Mouse (Mus musculus) mesoderm, embryonic 11.5 days (tissue): ENCODE results near the gene Mzf1.
"Not testable (repeated sequence)": the region's sequence is repeated elsewhere in the genome, so short reads cannot be mapped to it uniquely, and the experiment has no call there.

Experiments
- DNase-seq: peaks from one replicate; pipeline ENCODE4 v3.0.0-alpha.2; 2012; ENCODE audit warnings: low read depth, low spot score

Mzf1 gene

DNA sequence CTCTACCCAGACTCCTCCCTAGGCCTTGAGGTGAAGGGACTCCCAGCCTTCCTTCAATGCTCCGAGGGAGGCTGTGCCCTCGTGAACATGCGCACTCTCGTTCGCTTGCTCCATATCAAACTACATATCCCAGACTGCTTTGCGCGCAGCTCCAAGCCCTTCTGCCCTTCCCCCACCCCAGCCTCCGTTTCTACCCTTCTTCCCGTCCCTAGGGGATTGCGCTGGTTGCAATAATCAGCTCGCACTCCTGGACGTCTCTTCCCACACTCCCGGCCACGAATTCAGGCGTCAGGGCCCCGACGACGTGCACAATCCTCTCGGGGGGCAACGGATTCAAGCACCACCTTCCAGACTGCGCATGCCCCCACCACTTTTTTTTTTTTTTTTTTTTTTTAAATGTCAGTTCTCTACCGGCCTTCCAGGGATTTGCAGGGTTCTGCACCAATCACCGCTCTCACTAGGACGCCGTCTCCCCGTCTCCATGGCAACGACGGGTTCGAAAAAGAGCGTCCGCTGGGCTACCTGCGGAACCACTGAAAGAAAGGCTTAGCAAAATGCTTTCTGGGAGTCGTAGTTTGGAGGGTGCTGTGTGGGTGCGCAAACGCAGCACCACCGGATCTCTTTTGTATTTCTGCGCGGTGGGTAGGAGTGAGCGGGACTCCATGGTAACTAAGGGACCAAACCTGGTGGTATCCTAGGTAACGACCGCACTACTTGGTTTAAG lies at the start of gene Mzf1:
Mzf1 (minus strand) TSS at position 478 of the 724 bp plus-strand sequence.
- peak; percentile 98 for DNase-seq

DNA sequence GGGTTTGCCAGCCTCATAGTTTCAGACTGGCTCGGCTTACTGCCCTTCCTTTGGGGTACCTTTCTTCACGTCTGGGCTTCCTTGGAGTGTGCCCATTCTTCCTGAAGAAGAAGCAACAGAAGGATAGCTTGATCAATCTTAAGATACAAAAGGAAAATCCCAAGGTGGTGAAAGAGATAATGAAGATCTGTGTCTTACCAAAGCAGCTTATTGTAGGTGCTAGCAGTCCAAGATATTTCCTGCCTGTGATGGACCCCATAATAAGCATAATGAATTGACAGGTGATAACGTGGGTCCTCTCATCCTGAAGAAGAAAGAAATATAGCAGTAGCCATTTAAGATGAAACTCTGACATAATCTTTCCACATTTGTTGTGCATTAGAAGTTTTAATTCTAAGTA lies 40.5 kb upstream of the Mzf1 start, which contains the start of gene Vmn1r85:
Vmn1r85 (minus strand) TSS at position 101 of the 400 bp plus-strand sequence.
- no peak for DNase-seq

DNA sequence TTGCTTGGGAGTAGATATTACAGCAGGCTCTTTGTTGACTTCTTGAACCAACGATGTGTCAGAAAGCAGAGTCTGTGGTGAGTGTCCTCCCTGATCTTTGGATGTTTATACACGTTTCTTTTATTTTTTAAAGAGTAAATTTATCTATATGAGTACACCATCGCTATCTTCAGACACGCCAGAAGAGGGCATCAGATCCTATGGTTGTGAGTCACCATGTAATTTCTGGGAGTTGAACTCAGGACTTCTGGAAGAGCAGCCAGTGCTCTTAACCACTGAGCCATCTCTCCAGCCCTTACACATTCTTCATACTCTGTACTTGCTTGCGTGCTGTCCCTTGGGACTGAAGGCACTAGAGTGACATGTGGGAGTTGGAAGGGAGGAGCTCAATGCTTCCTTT lies 17.7 kb upstream of the Mzf1 start:
- no peak for DNase-seq

DNA sequence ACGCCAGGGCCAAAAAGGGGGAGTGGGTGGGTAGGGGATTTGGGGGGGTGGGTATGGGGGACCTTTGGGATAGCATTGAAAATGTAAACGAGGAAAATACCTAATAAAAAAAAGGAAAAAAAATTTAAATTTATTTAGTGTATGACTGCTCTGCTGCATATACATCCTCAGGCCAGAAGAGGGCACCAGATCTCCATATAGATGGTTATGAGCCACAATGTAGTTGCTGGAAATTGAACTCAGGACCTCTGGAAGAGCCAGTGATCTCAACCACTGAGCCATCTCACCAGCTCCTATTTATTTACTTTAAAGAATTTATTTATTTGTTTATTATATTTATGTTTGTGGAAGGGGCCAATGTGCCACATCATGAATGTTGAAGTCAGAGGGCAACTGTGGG lies 8.8 kb upstream of the Mzf1 start:
- DNase-seq, result not testable (repeated sequence)

DNA sequence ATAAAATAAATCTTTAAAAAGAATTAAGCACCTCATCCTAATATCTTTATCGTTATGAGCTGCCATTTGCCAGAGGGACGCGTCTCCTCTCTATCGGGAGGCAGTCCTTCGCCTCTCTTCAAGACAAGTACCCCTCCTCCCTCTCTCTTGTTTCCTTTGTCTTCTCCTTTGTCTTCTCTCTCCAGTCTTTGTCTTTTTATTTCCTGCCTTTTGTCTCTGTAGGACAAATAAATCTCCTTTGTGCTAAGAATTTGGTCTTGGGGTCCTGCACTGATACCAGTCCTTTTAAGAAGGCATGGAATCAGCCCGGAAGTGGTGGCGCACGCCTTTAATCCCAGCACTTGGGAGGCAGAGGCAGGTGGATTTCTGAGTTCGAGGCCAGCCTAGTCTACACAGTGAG lies 5.0 kb upstream of the Mzf1 start:
- DNase-seq, result no peak

DNA sequence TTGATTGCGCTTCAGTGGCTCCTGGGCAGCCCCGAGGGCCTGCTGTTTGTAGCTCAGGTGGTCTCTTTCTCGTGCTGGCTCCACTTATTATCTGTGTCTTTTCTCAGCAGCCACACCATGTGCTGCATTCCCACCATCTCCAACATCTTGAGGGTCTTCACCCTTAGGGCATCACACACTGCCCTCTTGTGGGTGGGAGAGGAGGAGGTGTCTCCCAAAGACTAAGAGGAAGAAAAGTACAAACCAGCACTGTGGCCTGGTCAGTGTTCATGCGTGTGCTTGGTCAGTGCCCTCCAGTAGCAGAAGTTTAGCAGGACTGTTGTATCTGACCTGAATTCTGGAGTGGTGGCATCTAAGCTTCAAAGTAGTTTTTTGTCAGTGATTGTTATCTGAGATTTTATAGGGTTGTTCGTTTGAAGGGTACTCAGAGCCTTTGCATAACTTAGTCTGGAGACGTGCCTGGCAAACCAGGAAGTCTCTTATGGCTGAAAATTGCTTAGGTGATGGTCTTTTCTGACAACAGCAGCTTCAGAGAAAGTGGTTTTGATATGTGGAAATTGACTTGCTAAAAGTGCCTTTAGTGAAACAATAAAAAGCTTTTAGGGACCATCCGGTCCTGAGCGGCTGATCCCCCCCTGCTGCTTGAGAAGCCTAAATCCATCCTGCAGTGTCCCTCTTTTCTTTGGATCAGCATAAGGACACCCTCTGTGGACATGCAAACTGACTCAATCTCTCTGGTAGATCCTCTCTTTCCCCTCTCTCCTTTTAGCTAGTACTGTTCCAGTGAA lies 2.5 kb upstream of the Mzf1 start:
- no peak for DNase-seq

DNA sequence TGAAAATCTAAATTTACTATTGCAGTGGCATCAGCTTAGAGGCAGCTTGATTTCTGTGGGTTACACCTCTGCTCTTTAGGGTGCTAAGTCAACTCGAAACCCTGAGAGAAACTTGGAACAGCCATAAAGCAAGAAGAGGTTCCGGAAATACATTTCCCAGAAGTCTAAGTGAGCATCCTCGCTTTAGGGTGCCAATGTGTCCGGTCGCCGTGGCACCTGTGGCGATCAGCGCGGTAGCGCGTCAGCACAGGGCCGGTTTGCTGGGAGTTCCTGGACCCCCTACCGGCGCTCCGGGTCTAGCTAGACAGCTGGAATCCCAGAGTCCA lies 640 bp downstream of the Mzf1 start:
- DNase-seq, result no peak

DNA sequence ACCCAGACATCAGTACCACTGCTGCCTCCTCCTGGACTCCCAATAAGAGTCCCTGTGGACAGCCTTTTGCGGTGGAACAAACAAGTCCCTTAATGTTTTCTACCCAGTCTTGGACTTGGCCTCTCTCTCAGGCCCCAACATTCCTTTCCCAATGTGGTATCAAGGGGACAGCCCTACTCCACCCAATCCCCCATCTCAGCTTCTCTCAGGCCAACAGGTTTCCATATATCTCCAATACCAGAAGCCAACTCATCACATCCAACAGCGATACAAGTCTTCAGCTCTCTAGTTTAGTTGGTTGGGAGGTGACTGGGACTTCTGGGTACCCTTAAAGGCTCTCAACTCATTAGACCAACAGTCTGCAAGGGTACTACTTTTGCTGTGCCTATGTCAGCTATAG lies 1.1 kb downstream of the Mzf1 start:
- DNase-seq, result no peak

DNA sequence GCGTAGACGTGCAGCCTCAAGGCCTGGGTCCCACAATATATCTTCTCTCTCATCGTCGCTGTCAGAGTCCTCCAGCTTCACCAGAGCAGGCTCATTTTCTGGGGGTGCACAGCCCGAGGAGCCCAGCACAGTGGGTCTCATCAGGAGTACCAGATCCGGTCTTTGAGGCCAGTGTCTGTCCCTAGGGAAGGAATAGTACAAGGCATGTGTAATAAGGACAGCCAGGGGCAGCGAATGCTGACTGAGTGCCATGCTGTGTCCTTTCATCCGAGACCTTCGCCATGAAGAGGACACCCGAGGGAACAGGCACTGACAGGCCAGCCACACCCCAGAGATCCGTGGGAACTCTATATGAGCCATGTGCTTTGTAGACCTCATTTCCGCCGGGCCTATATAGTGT lies 1.6 kb downstream of the Mzf1 start:
- DNase-seq, result no peak

DNA sequence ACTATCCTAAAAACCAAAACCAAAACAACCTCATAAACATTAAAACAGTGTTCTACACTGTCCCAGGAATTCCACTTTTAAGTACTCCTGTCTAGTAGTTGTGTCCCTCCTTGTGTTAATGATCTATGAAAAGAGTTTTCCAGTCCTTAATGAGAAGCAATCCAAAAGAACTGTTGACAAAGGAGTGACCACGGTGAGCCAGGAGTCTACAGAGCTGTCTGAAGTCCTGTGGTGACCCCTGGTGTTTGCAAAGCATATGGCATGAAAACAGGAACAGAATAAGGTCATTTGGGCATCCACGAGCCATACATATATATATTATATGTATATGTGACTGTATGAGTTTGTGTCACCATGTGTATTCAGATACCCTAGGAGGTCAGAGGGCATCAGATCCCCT lies 8.5 kb downstream of the Mzf1 start:
- peak; percentile 77 for DNase-seq

DNA sequence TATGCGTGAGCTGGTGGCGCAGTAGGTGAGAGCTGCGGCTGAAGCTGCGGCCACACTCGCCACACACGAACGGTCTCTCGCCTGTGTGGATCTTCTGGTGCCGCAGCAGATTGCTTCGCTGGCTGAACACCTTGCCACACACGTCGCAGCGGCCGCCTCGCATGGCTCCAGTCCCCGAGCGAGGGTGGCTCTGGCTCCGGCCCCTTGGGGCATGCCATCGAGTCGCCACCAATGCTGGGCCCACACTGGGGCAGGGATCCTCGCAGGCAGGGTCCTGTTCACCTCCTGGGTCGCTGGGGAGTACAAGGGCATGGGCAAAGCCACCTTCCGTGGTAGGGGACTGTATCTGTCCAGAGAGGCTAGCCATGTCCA lies 10.3 kb downstream of the Mzf1 start:
- DNase-seq, result no peak

DNA sequence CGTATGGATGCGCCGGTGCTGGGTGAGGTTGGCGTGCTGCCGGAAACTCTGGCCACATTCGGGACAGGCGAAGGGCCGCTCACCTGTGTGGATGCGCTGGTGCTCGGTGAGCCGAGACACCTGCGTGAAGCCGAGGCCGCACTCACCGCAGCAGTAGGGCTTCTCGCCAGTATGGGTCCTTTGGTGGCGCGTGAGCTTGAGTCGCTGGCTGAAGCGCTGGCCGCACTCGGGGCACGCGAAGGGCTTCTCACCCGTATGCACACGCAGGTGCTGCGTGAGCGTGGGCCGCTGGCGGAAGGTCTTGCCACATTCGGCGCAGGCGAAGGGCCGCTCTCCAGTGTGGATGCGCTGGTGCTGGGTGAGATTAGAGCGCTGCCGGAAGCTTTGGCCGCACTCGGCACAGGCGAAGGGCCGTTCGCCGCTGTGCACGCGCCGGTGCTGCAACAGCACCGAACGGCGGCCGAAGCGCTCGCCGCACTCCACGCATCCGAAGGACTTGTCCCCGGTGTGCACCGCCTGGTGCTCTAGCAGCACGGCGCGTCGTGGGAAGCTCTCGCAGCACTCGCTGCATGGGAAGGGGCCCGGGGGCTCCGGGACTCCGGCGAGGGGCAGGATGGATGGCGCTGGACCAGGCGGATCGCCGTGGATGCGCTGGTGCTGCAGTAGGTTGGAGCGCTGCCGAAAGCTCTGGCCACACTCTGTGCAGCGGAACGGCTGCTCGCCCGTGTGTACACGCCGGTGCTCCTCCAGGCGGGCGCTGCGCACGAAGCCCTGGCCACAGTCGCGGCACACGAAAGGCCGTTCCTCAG lies 10.9 kb downstream of the Mzf1 start:
- DNase-seq, result no peak

DNA sequence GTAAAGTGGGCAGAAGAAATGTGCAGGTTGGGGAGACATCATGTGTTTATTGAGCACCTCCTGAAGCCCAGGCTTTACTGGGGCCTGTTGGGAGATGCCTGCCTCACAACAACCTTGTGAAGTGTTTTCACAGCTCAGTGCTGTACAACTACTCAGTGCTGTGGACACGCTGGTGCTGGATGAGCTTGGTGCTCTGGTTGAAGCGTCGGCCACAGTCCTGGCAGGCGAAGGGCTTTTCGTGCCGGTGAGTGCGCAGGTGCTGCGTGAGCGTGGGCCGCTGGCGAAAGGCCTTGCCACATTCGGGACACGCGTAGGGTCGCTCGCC lies 11.5 kb downstream of the Mzf1 start:
- DNase-seq, result no peak

DNA sequence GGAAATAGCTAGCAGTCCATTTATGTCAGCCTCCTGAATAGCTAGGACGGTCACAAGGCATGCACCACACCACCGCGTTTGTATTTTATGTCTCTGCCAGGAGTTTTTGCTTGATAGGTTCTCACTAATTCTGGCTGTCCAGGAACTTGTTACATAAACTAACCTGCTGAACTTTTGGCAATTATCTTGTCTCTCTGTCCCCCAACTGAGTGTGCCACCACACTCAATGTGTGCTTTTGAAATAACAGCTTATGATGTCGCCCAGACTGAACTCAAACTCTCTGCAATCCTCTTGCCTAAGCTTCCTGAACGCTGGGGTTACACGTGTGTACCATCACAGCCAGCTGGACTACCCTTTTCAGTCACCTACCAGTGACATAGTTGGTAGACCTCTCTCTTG lies 12.1 kb downstream of the Mzf1 start:
- no peak for DNase-seq

DNA sequence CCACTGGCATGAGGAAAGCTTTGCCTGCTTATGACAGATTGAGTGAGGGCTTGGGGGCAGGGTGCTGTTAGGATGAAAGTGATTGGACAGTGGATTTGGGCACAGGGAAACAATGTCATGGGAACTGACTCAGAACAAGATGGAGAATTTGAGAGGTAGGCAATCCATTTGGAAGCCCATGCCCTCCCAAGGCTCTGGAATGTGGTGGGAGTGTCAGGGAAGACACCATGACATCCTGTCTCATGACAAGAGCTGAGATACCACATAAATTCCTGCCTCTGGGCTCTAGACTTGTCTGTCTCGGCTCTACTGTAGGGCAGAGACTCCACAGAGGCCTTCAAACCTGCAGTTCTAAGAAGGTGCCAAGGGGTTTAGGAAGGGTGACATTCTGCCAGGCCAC lies 13.3 kb downstream of the Mzf1 start:
- no peak for DNase-seq

DNA sequence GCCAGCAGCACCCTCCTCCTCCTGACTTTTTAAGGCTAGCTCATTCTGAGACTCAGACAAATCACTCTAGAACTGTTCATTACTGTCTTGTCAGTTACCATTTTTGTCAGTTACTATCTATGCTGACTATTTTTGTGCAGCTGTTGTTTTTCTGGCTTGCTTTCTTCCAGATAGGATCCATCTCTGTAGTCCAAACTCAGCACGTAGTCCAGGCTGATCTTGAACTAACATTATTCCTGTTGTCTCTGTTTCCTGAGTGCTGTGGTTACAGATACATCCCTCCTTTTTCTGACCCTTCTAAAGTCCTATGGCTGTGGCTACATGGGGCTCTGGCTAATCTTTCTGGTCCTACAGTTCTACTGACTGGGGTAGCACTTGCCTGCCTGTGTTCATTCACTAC lies 15.4 kb downstream of the Mzf1 start:
- DNase-seq, result no peak

DNA sequence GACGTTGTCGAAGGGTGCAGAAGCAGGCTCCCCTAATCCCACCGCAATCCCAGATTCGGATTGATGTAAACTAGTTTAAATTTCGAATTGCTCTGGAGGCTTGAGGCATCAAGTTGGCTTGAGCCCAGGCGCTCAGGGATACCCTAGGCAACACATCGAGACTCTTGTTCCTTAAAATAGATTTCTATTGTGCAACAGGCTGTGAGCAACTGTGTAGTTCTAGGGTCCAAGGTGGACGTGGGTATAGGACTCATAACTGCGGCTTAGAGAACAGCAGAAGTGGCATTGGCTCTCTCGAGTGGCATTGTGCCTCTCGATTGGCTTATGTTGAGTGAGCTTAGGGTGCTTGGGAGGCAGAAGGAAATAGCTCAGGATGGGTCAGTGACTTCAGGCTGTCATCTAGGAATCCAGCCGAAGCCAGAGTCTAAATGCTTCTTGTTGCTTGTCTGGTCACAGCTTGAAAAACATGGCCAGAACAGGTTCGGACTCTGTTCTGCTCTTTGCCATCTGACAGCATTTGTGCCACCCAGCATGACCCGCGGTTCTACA lies 15.9 kb downstream of the Mzf1 start:
- DNase-seq, result no peak

DNA sequence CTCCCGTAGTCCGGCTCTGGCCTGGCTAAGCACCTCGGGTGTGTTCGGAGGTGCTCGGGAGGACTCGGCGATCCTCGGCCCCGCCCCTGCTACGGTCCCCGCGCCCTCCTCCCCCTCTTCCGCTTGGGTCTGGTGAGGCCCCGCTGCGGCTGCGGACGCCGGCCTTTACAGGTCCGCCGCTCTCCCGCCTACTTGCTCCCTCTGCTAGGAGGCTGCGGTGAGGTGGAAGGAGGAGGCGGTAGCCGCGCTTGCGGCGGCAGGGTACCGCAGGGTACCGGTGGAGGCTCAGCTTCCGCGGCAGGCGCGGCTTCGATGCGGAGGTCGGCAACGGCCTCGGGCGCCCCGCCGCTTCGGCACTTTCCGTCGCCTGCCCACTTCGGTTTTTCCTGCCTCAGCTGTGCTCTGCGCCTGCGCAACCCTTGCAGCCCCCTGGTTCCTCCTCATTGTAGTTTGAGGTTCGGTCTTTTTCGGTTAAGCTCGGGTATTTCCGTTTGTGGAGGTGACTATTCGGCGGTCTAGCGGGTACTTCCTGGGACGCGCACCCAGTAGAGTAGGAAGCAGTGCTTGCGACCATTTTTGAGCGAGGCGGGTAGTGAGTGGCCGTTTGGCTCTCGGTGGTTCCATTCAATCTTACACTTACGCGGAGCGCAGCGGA lies 16.5 kb downstream of the Mzf1 start, which contains the start of gene Ube2m:
Ube2m (minus strand) TSS at position 375 of the 655 bp plus-strand sequence.
- peak; percentile 99 for DNase-seq

DNA sequence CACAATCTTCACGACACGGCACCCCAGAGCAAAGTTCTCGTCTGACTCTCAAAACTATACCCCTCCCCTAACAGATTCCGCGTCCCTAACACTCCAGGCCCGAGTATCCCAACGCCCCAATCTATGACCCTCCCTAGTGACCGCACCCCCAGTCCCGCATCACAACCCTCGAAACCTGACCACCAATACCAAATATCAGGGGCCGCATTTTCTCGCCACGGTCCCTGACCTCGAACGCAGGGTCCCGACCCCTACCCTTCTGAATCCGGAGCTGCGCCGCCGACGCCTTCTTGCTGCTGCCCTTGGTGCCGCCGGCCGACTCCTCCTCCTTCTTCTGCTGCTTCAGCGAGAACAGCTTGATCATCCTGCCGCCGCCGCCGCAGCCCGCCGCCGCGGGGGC lies 17.2 kb downstream of the Mzf1 start:
- DNase-seq, result no peak

DNA sequence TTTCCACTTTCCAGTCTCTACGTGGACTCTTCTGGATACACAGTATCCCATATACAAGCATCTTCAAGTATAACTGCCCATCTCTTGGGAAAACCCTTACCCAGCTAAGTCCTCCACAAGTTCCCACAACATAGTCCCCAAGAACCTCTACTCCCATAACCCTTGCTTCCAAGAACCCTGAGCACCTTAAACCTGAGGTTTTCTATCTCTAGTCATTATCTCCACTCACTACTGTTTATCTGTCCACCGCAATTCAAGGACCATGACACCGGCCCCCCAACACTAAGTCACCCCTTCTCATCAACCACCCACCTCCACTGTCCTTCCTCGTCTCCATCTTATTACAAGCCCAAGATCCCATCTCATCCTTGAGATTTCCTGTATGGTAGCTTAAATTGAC lies 17.8 kb downstream of the Mzf1 start:
- DNase-seq, result no peak

DNA sequence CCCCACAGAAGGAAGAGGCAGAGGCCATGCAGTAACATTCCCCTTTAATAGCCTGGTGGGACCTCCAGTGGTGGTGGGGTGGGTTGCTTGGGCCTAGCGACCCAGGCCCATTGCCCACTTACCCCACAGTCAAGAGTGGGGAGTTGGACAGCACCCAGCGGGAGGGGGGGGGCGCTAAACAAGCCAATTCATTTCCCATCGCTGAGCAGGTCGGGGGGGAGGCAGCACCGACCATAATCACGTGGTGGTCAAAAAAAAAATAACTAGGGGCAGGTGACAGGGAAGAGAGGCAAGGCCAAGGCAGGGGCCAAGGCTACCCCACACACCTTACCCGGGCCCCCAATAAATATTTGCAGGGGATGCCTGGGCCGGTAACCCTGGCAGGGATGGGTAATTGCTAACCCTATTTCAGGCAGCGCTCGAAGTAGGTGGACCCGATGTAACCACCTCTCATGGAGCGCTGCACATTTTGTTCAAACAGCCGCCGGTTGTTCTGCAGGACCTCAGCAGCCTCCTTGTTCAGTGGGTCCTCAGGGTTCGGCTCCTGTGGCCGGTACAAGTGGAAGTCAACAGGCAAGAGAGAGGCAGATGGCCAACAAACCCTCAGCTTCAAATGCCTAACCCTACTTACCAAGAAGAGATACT lies 19.2 kb downstream of the Mzf1 start:
- DNase-seq, result no peak
